Mouse (Mus musculus): ENCODE results near the gene Vsx2. TPM values are rescaled to one million over a fixed set of nuclear protein-coding genes. Genes with fewer than 3 reads are reported as not detected.

Gene Vsx2
- total and polyA plus RNA-seq, 3 experiments = not detected

GRCm38 (mm10) chr12:84541391-84541958 is 28.1 kb upstream of the Vsx2 start:
- no peak overlapping the region for H3K27ac ChIP-seq (ENCODE audit: insufficient read depth, low read depth)
- no peak for DNase-seq (ENCODE audit: extremely low read depth)
- dilution Hi-C loops (cut with MboI; ENCODE audit: extremely low pct_ligation_motif_present, extremely low pct_unique_long_range_greater_than_20kb, low sequenced_read_pairs) (no loop called here), in situ Hi-C loops (cut with MboI; ENCODE audit: low pct_ligation_motif_present, low pct_unique_long_range_greater_than_20kb, low sequenced_read_pairs) (no loop called here)
- H3K27me3 ChIP-seq (replicated peaks) = no peaks in the 10 kb centered on the region
- no peak overlapping the region for H3K4me3 ChIP-seq (replicated peaks in 1 of 3; ENCODE audit: low read depth in 2 of 3, low read length in 2 of 3, poor library complexity in 1 of 3)
- no peak overlapping the region for H3K4me2 ChIP-seq (ENCODE audit: insufficient read depth, low read depth, poor library complexity, severe bottlenecking)
- no peaks in the 10 kb centered on the region for H3K79me2 ChIP-seq (replicated peaks; ENCODE audit: control insufficient read depth, extremely low read depth, insufficient read depth, poor library complexity, severe bottlenecking)
- no peaks in the 10 kb centered on the region for H3K9me3 ChIP-seq (replicated peaks; ENCODE audit: low read length)
- no peaks in the 10 kb centered on the region for H3K4me1 ChIP-seq (ENCODE audit: control insufficient read depth in 1 of 2, insufficient read depth in 2 of 2)
- H3K9ac ChIP-seq (ENCODE audit: insufficient read depth, low read depth) = no peak overlapping the region
- TF ChIP-seq UBTF (IDR thresholded peaks at IDR 0.05; ENCODE audit: low read depth, low read length) (no peak), ZKSCAN1 (IDR thresholded peaks at IDR 0.05; ENCODE audit: borderline replicate concordance, low read depth, low read length) (no peak), NELFE (IDR thresholded peaks at IDR 0.05; ENCODE audit: low read depth, low read length) (no peak), E2F4 (IDR thresholded peaks at IDR 0.05; ENCODE audit: insufficient replicate concordance, low read depth, low read length) (no peak), POLR2AphosphoS2 (IDR thresholded peaks at IDR 0.05; ENCODE audit: low read depth, low read length) (no peak), JUND (conservative IDR thresholded peaks at IDR 0.05; ENCODE audit: low read depth, low read length) (no peak), MYC (IDR thresholded peaks at IDR 0.05; ENCODE audit: low read depth, low read length) (no peak), USF1 (IDR thresholded peaks at IDR 0.05; ENCODE audit: low read depth, low read length) (no peak), MAX (IDR thresholded peaks at IDR 0.05; ENCODE audit: low read length) (no peak), TCF12 (IDR thresholded peaks at IDR 0.05; ENCODE audit: low read depth, low read length) (no peak), CHD2 (IDR thresholded peaks at IDR 0.05; ENCODE audit: low read length) (no peak), CHD1 (IDR thresholded peaks at IDR 0.05; ENCODE audit: low read depth, low read length) (no peak), ZC3H11A (IDR thresholded peaks at IDR 0.05; ENCODE audit: low read depth, low read length) (no peak), BHLHE40 (IDR thresholded peaks at IDR 0.05; ENCODE audit: low read depth, low read length) (no peak), POLR2A (IDR thresholded peaks at IDR 0.05; ENCODE audit: low read depth, low read length) (no peak), IRF4 (IDR thresholded peaks at IDR 0.05; ENCODE audit: low read depth, low read length) (no peak), KAT2A (IDR thresholded peaks at IDR 0.05; ENCODE audit: insufficient replicate concordance, low read length) (no peak), GABPA (IDR thresholded peaks at IDR 0.05; ENCODE audit: insufficient replicate concordance, low read depth, low read length) (no peak)
- H3K36me3 ChIP-seq (replicated peaks in 1 of 2; ENCODE audit: control insufficient read depth in 1 of 2, insufficient read depth in 1 of 2, low read length in 1 of 2) = peaks cover 0 to 8% of the 10 kb centered on the region in 2 experiments

DNA sequence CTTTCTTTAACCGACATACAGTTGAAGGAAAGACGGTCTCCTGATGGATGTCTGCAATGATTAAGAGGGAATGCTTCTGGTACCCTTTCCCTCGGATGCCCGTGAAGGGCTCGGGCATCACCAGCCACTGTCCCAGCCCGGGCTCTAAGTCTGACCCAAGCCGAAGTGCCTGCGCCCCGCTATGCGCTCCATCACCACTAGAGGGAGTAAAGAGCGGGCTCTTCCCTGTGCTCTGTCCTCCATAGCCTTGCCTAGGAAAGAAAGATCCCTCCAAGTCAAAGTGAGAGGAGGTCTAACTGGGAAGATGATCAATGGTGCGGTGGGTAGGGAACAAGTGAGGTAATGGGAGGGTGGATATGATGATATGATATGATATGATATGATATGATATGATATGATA is 23.5 kb upstream of the Vsx2 start:
- dilution Hi-C loops (cut with MboI; ENCODE audit: extremely low pct_ligation_motif_present, extremely low pct_unique_long_range_greater_than_20kb, low sequenced_read_pairs) (no loop called here), in situ Hi-C loops (cut with MboI; ENCODE audit: low pct_ligation_motif_present, low pct_unique_long_range_greater_than_20kb, low sequenced_read_pairs) (no loop called here)
- H3K36me3 ChIP-seq (replicated peaks in 1 of 2; ENCODE audit: control insufficient read depth in 1 of 2, insufficient read depth in 1 of 2, low read length in 1 of 2) = no peaks in the 10 kb centered on the region
- no peak overlapping the region for H3K4me2 ChIP-seq (ENCODE audit: insufficient read depth, low read depth, poor library complexity, severe bottlenecking)
- no peaks in the 10 kb centered on the region for H3K4me1 ChIP-seq (ENCODE audit: control insufficient read depth in 1 of 2, insufficient read depth in 2 of 2)
- H3K79me2 ChIP-seq (replicated peaks; ENCODE audit: control insufficient read depth, extremely low read depth, insufficient read depth, poor library complexity, severe bottlenecking) = no peaks in the 10 kb centered on the region
- no peaks in the 10 kb centered on the region for H3K27me3 ChIP-seq (replicated peaks)
- peak; percentile 51 for DNase-seq (ENCODE audit: extremely low read depth)
- H3K9ac ChIP-seq (ENCODE audit: insufficient read depth, low read depth) = no peak overlapping the region
- H3K27ac ChIP-seq (ENCODE audit: insufficient read depth, low read depth) = no peak overlapping the region
- no peak for TF ChIP-seq ZC3H11A (IDR thresholded peaks at IDR 0.05; ENCODE audit: low read depth, low read length)
- TF ChIP-seq ZMIZ1 (IDR thresholded peaks at IDR 0.05; ENCODE audit: low read depth, low read length) = no peak
- no peak for TF ChIP-seq MEF2A (IDR thresholded peaks at IDR 0.05; ENCODE audit: borderline replicate concordance, low read depth, low read length)
- TF ChIP-seq CHD2 (IDR thresholded peaks at IDR 0.05; ENCODE audit: low read length) = no peak
- TF ChIP-seq NELFE (IDR thresholded peaks at IDR 0.05; ENCODE audit: low read depth, low read length) = no peak
- TF ChIP-seq USF2 (conservative IDR thresholded peaks at IDR 0.05; ENCODE audit: low read depth, low read length) = no peak
- TF ChIP-seq CTCF (conservative IDR thresholded peaks at IDR 0.05 in 1 of 2, IDR thresholded peaks at IDR 0.05 in 1 of 2; ENCODE audit: low read depth in 2 of 2, low read length in 2 of 2) = peak; percentile 83 to 90
- peak; percentile 46 for TF ChIP-seq RAD21 (IDR thresholded peaks at IDR 0.05; ENCODE audit: low read depth, low read length)
- TF ChIP-seq ZKSCAN1 (IDR thresholded peaks at IDR 0.05; ENCODE audit: borderline replicate concordance, low read depth, low read length) = no peak
- no peak for TF ChIP-seq RCOR1 (conservative IDR thresholded peaks at IDR 0.05; ENCODE audit: low read depth, low read length)
- TF ChIP-seq UBTF (IDR thresholded peaks at IDR 0.05; ENCODE audit: low read depth, low read length) = no peak
- TF ChIP-seq POLR2A (IDR thresholded peaks at IDR 0.05; ENCODE audit: low read depth, low read length) = no peak
- TF ChIP-seq NRF1 (IDR thresholded peaks at IDR 0.05; ENCODE audit: low read depth, low read length) = no peak
- TF ChIP-seq SMC3 (IDR thresholded peaks at IDR 0.05; ENCODE audit: low read depth, low read length) = peak; percentile 46
- no peak for TF ChIP-seq MAFK (IDR thresholded peaks at IDR 0.05; ENCODE audit: insufficient replicate concordance, low read length)
- TF ChIP-seq KAT2A (IDR thresholded peaks at IDR 0.05; ENCODE audit: insufficient replicate concordance, low read length) = no peak
- TF ChIP-seq MXI1 (IDR thresholded peaks at IDR 0.05; ENCODE audit: low read depth, low read length) = no peak
- no peak for TF ChIP-seq MYC (IDR thresholded peaks at IDR 0.05; ENCODE audit: low read depth, low read length)
- no peaks in the 10 kb centered on the region for H3K9me3 ChIP-seq (replicated peaks; ENCODE audit: low read length)
- no peak overlapping the region for H3K4me3 ChIP-seq (replicated peaks in 1 of 3; ENCODE audit: low read depth in 2 of 3, low read length in 2 of 3, poor library complexity in 1 of 3)
